Mouse (Mus musculus) common myeloid progenitor, adult 5-6 weeks (primary cell): Measurements from ENCODE around the gene Zfp598. TPM values are rescaled to one million over a fixed set of nuclear protein-coding genes. Genes with fewer than 3 reads are reported as not detected.
"Not testable (repeated sequence)": the region's sequence is repeated elsewhere in the genome, so short reads cannot be mapped to it uniquely, and the experiment has no call there.

Experiments
- ATAC-seq: replicated peaks from 2 replicates; pipeline ENCODE4 v1.8.0; 2016; ENCODE audit warnings: low read depth, mild to moderate bottlenecking, moderate TSS enrichment, inconsistent platforms; ENCODE audit not compliant: poor library complexity, severe bottlenecking
- total RNA-seq: library from RNA; stranded (forward); fragments of 200-1000, 187-1606 nt; gene quantifications from 2 replicates; pipeline ENCODE4 v1.2.3, GENCODE M21; 2017

Zfp598 gene
- total RNA-seq, 1 experiment from 2014 or later, result 25.4 TPM

DNA sequence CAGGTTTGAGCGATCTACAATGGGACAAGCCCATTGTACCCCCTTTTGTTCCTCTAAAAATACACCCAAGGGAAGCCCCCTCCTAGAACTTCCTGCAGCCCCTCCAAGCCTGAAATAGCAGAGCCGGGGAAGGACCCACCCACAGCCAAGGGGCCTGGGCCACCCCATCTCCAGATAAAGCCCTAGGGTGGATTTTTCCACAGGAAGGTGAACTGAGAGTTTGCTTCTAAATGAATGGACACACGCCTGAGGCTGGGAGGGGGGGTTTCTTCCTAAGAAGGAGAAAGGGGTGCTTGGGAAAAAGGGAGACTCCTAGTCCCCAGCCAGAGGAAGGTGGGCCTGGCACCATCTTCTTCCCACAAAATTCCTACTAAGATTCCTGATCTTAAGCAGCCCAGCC is 23.6 kb upstream of the Zfp598 start:
- no peak for ATAC-seq

DNA sequence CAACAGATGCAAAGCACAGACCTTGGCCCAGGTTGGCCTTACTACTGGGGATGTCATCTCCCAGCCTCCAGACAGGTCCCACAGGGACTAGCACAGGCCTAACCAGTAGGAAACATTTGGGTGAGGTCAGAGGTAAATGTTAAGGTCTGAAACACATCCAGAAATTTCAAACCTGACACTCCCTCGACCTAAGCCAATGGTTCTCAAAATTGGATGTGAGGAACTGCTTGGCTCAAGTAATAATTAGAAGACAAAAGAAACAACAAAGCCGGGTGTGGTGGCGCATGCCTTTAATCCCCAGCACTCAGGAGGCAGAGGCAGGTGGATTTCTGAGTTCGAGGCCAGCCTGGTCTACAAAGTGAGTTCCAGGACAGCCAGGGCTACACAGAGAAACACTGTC is 23.1 kb upstream of the Zfp598 start:
- no peak for ATAC-seq

DNA sequence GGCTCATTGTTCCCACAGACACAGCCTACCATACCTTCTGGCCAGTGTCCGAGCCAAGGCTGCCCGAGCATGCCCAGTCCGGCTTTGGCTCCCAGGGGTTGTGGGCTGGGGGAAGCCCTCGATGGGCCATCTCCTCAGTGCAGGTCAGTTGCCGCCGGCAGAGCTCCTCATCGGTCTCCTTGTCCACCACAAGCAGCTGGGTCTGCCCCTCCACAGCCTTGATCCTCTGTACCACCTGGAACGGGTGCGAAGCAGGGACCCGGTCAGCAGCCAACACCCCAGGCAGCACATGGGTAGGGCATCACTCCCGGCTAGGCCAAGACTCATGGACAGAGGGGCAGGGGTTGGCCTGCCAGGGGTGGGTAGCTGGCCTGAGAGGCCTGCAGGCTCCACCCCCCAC is 22.0 kb upstream of the Zfp598 start:
- no peak for ATAC-seq

DNA sequence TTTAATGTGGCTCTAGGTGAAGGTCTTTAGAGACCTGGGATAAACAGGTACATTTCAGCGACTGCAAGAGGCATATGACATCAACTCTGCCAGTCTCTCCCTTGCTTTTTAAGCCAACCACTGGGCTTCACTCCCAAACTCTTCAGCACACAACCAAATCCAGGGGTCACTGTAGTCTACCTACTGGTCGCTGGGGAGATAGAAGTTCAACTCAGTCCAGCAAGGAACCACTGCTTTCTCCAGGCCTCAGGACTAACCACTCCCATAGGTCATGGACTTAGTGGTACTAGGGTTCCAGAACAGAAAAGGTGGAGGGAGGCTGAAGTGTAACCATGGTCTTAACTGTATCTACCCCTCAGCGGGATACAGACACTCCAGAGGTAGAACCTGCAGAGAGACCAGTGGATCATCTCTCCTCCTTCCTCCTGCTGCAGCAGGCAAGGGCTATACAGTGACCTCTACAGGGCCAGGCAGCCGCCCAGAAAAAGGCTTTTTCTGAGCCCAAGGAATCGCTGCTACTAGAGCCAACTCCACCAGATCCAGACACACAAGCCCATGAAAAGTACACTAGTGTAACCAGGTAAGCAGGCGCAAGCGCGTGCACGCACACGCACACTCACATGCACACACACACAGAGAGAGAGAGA is 20.6 kb upstream of the Zfp598 start:
- no peak for ATAC-seq

DNA sequence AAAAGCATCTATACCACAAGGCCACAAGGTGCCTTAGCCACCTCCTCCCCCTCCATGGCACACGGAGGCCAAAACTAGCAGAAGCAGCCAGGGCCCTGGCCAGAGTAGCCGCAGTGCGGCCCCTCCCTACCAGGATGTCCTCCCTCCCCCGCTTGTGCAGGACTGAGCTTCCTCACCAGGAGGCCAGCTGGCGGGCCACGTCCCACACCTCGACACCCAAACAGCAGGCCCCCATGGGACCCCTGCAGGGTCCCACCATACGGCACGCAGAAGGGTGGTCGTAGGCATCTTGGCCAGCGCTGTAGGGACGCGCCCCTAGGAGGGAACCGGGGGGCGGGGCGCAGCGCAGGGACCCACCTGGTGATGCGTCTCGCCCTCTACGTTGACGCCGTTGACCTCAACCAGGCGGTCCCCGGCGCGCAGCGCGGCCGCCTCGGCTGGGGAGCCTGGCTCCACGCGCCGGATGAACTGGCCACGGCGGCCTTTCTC is 19.9 kb upstream of the Zfp598 start:
- ATAC-seq, result peak; percentile 16; the same call in 1 of the 2 replicates

DNA sequence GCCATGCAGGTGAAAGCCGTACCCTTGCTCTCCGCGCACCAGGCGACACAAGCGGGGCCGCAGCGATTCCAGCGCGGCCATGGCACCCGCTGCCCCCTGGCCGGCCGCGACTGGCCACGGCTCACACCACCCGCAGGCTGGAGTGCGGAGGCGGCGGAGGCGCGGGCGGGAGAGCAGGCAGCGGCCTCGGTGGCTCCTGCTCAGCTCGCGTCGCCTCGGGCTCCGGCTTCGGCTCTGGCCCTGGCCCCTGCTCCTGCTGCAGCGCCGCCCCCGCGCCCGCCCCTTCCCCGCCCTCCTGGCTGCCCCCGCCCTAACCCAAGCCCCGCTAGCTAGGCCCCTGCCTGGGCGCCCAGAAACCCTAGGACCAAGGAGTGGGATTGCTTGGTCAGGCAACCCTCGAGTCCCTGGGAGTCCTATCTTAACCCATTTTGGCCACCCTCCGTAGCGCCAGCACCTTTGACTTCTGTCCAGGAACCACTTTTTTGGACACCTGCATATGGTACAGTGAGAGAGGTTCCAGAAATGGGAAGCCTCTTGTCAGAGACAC is 19.3 kb upstream of the Zfp598 start, which contains the start of gene Slc9a3r2:
Slc9a3r2 (minus strand) TSS at position 258 of the 547 bp plus-strand sequence.
- ATAC-seq, result no peak

DNA sequence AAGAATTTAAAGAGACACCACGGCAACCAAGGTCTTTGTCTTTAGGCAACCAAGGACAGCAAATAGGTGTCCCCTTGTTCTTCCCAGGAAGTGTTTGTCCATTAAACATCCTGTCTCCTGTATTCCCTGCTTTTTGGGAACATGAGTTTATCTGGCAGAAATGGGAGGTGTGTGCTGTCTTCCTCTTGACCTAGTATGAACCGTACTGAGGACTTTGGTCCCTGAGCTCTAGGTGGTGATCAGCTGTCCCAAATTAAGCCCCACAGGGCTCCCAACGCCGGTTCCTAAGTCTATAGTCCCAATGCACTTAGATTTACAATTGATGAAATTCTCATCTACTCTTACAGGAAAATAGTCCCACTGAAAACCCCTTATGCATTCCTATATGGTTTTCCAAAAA is 18.7 kb upstream of the Zfp598 start:
- no peak for ATAC-seq

DNA sequence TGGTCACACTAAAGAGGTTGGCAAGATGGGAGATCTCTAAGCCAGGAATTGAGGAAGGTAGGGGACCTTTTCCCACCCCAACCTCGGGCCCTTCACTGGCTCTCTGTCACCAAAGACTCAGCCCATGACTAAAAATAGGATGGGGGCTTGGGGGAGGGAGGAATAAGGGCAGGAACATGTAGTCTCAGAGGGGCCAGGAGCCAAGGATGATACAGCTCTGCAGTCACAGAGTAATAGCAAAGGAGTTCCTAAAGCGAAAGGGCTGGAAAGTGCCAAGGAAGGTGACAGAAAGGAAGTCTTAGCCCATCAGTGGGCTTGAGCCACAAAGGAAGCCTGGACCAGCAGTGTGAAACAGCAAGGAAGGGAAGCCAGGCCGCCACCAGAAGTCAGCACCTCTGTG is 17.7 kb upstream of the Zfp598 start:
- ATAC-seq, result no peak

DNA sequence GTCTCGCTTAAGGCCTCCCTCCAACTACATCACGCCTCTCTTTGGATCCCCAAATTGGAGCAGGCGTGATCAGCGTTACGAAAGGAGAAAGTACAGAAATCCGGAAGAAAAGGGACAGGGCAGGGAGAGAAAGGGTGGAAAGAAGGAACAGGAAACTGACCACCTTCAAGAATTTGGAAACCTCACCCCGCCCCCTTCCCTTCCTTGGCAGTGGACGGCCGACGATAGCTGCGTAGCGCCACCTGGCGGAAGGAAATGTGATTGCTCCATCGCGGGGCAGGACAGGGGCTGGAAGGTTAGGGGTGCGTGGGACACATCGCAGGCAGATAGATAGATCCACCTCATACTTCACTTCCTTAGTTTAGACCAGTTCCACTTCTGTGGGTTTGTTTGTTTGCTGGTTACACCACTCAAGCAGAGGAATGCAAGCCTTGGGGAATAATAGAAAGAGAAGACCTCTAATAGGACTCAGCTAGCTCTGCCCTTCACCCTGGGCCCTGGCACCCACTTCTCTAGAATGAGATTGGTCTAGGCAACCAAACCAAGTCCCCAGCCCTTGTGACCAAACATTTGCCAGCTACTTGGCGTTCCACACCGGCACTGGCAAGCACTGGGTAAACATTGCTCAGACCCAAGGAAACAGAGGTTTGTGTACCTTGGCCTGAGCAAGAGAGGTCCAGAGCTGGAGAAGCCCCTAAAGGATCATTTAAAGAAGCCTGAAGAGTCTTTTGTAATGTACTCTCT is 15.3 kb upstream of the Zfp598 start:
- peak; percentile 78 for ATAC-seq

DNA sequence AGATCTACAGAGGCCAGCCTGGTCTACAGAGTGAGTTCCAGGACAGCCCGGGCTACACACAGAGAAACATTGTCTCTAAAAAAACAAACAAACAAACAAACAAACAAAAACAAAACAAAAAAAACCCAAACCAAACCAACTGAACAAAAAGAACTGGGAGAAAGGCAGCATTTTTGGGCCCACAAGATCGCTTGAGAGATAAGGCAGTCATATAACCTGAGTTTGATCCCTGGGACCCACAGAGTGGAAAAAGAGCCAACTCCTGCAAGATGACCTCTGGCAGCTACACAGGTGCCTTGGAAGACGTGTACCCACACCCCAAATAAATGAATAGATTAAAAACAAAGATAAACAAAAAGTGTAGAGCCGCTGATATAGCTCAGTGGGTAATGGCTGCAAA is 14.5 kb upstream of the Zfp598 start:
- no peak for ATAC-seq

DNA sequence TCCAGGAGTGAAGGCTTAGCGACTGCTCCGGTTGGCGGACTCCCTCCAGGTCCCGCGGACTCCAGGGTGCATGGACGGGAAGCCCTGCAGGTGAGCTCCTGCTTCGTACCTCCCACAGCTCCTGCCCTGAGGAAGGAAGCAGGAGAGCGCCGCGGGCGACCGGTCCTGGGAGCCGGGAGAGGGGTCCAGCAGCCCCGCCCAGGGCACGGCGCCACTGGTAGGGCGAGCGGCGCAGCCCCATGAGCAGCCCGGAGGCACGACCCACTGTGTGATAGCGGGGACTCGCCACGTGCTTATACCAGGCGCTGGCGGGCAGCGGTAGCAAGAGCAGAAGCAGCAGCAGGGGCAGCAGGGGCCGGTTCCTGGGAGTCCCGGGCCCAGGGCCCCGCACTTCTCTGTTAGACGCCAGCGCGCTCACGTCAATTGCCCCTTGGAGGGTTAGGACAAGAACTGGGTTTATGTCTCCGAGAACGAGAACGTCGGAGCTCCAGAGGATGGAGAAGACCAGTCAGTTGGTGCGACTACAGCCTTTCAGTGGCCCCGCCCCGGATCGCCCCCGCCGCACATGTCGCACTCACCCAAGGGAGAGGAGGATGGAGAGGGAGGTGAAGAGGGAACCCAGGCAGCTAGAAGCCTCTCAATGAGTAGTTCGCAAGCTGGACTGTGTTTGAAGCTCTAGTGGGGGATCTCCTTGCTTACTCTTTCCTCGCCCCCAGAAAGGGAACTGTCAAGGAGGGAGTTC is 11.3 kb upstream of the Zfp598 start, which contains the start of gene Npw:
Npw (minus strand) TSS at position 441 of the 742 bp plus-strand sequence.
- ATAC-seq, result peak; percentile 66

DNA sequence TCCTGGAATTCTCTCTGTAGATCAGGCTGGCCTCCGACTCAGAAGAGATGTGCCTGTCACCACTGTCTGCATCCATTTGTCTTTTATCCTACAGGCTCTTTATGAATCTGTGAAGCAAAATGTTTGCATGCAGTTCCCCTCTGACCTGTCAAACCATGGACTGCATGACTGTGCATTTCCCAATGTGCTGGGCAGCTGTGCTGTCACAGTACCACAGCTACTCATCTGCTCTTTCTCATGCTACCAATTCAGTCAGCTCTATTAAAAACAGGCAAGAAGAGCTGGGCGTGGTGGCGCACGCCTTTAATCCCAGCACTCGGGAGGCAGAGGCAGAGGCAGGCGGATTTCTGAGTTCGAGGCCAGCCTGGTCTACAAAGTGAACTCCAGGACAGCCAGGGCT is 2.5 kb upstream of the Zfp598 start:
- not testable (repeated sequence) for ATAC-seq

DNA sequence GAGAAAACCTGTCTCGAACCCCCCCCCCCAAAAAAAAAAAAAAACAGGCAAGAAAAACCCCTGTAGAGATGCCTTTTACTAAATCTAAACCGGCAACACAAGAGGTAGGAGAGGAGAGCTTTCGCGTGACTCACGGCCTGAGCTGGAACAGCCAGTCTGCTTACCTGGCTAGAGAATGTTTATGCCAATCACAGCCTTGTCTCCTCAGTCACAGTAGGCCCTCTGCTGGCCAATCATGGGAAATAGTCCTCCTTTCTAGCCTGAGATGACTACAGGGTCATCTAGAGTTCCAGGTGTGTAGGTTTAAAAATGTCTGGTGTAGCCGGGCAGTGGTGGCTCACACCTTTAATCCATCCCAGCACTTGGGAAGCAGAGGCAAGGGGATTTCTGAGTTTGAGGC is 2.1 kb upstream of the Zfp598 start:
- peak; percentile 53 for ATAC-seq

DNA sequence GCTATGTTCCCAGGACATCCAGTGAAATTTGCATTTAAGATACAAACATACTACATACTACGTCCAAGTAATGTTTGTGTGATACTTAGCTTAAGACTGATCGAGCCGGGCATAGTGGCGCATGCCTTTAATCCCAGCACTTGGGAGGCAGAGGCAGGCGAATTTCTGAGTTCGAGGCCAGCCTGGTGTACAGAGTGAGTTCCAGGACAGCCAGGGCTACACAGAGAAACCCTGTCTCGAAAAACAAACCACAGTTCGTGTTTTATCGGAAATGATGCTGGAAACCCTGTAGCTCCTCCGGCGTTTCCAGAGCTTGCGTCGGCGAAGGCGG is 308 bp upstream of the Zfp598 start:
- not testable (repeated sequence) for ATAC-seq

DNA sequence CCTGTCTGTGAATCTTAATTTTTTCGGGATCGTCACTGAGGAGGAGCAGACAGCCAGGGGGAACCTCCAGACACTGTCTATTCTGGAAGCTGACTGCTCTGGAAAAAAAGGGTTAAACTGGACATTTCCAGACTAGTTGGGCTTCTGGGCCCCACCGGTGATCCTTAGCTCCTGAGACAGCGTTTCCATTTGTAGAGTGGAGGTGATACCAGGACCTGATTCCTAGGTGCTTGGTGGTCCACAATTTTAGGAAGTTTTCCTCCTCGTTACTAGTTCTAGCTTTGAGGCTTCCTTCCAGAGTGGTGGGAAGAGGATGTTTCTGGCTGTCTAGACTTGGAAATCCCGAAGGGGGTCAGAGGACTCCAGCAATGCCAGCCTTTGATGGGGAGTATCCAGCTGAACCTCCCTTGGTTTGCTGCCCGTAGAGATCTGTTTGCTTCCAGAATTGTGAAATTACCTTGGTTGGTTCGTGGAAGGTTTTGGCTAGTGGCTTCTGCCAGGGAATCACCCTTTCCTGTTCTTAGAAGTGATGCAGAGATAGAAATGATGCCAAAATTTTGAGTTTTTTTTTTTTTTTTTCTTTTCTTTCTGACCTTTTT is 858 bp downstream of the Zfp598 start:
- no peak for ATAC-seq

DNA sequence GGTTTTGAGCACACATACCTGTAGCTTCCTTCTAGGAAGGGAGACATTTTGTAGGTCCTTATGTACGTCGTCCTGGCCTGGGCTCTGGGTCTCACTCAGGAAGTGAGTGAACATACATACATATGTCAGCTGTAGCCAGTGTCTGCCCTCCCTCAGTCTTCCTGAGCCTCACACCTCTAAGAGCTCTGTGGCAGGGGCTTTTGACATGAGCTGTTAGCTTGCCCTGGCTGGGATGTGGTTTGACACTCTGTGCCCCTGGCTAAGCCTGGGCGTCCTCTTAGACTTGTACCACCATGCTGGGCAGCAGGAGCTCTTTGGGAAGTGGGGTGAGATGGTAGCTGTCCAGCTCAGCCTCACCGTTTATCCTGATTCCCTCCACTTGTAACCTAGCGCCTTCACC is 1.9 kb downstream of the Zfp598 start:
- ATAC-seq, result no peak

DNA sequence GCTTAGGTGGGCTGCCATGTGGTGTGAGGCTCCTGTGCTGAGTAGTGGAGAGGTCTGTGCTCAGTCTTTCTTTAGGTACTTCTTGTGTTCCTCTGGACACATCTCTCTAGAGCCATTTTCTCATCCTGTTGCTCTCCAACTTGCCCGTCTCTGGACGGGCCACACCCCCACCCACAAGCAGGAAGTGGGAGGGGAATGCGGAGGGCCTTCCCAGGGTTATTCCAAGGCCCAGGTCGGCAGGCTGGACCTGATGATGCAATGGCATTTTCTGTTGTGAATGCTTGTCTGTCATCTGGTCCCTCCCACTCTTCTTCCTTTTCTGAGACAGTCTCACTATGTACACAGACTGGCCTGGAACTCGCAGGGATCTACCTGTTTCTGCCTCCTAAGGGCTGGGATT is 2.7 kb downstream of the Zfp598 start:
- ATAC-seq, result no peak

DNA sequence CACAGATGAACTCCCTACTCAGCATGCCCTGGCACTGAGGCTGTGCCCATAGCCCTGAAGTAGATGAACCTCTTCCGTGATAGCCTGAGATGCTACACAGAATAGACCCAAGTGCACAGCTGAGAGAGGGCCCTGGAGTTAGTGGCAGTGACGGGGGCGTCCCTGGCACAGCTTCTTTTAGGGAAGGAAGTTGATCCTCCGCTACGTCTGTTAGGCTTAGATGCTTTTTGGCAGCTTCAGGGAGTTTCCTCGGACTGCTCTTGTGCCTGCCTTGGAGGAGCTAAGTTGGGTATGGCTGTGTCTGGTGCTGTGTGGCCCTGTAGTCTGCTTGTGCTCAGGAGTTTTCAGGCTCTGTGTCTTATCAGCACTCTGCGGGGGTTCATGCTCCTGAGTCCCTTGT is 4.8 kb downstream of the Zfp598 start:
- ATAC-seq, result peak; percentile 31

DNA sequence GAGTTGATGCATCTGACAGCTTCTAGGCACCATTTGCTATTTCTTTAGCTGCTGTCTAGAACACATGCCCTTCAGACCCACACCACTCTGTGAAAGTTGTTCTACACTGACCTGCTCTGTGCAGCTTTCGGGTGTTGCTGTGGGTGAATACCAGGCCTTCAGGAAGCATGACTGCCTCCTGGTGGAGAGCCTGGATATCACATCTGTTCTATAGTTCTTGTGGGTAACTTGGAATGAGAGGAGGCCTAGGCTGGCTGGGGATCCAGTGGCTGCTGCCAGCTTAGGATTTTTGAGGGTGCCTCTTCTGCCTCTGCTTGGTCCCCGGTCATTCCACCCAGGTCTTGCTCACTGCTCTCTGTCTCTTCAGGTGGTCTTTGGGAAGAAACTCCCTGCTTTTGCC is 6.7 kb downstream of the Zfp598 start:
- ATAC-seq, result peak; percentile 71

DNA sequence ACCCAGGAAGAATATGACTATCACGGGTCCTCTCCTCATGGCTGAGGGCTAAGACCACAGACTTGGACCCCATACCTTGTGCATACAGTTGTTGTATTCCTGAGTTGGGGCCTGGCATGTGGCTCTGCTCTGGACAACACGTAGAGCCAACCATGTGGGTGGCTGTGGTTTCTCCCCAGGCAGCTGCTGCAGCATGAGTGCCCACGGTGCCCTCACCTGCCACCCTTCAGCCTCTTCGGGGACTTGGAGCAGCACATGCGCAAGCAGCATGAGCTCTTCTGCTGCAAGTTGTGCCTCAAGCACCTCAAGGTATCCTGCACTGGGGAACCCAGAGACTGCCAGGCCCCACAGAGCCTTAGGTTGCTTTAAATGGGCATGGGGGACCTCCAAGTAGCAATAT is 7.4 kb downstream of the Zfp598 start:
- no peak for ATAC-seq
